Mouse (Mus musculus) stomach, embryonic 16.5 days (tissue): ENCODE data around the gene Mapkbp1. TPM values are rescaled to one million over a fixed set of nuclear protein-coding genes. Genes with fewer than 3 reads are reported as not detected.

Experiments used
- ATAC-seq: fragments of 200-750 bp; cut with Nextera tagmentation; 2 replicates; pipeline ENCODE4 v1.8.0; 2017; ENCODE audit warnings: moderate number of reproducible peaks, moderate TSS enrichment; ENCODE audit not compliant: insufficient read depth, low FRiP score
- H3K27ac ChIP-seq: fragments of 300-500 bp; sonication (generic); 2 replicates; pipeline ENCODE4 v1.5.1; 2014; ENCODE audit warnings: low read length
- H3K27me3 ChIP-seq: fragments of 300-500 bp; sonication (generic); 2 replicates; pipeline ENCODE4 v1.6.1; 2014; ENCODE audit warnings: low read length, control low read depth, mixed read lengths; ENCODE audit not compliant: control insufficient read depth, insufficient read depth
- H3K36me3 ChIP-seq: fragments of 300-500 bp; sonication (generic); 2 replicates; pipeline ENCODE4 v1.6.1; 2014; ENCODE audit warnings: low read length; ENCODE audit not compliant: control insufficient read depth, insufficient read depth
- H3K4me1 ChIP-seq: fragments of 300-500 bp; sonication (generic); 2 replicates; pipeline ENCODE4 v1.6.1; 2014; ENCODE audit warnings: low read length, control low read depth, mixed read lengths; ENCODE audit not compliant: control insufficient read depth, insufficient read depth
- H3K4me2 ChIP-seq: fragments of 300-500 bp; sonication (generic); 2 replicates; pipeline ENCODE4 v1.6.1; 2014; ENCODE audit warnings: low read depth, low read length, mixed read lengths
- H3K4me3 ChIP-seq: fragments of 300-500 bp; sonication (generic); replicated peaks from 2 replicates; pipeline ENCODE4 v1.5.1; 2014; ENCODE audit warnings: mild to moderate bottlenecking, low read length
- H3K9ac ChIP-seq: fragments of 300-500 bp; sonication (generic); 2 replicates; pipeline ENCODE4 v1.6.1; 2014; ENCODE audit warnings: low read length
- H3K9me3 ChIP-seq: fragments of 300-500 bp; sonication (generic); replicated peaks from 2 replicates; pipeline ENCODE4 v1.6.1; 2016; ENCODE audit warnings: low read length, control low read depth; ENCODE audit not compliant: control insufficient read depth
- whole genome bisulfite sequencing: fragments of 180-500 bp; shearing (Covaris S2); extraction: QIAGEN DNeasy Blood & Tissue Kit; methylation state at CpG from one replicate; pipeline ENCODE4 v1.1.7; 2014; 5-methylcytosine and 5-hydroxymethylcytosine counted together
- polyA plus RNA-seq: library from polyadenylated mRNA; unstranded; fragments of >200 nt; fragmentation: Nextera tagmentation; extraction: Ambion mirVana; gene quantifications from 2 replicates; pipeline ENCODE4 v1.2.1, GENCODE M21; 2015

Gene Mapkbp1
- polyA plus RNA-seq, 1 experiment from 2014 or later = 2.6 TPM

- no peaks in the 10 kb centered on the region for H3K9me3 ChIP-seq
- peaks cover 9% of the 10 kb centered on the region for H3K36me3 ChIP-seq
- peak; percentile 68; the same call in 1 of the 2 replicates for ATAC-seq
- H3K9ac ChIP-seq = no peak overlapping the region
- no peak overlapping the region for H3K4me3 ChIP-seq
- H3K27ac ChIP-seq = peak overlapping the region; percentile 59; the same call in 1 of the 2 replicates
- H3K4me1 ChIP-seq = no peaks in the 10 kb centered on the region
- H3K4me2 ChIP-seq = no peak overlapping the region
- H3K27me3 ChIP-seq = no peaks in the 10 kb centered on the region
- WGBS = 71% methylated on average over 12 of the region's 12 CpGs
Measured at GRCm38 (mm10) chr2:120017599-120017998, 45.1 kb downstream of the Mapkbp1 start.

- no peak overlapping the region for H3K9ac ChIP-seq
- H3K27me3 ChIP-seq = no peaks in the 10 kb centered on the region
- H3K4me2 ChIP-seq = no peak overlapping the region
- no peak for ATAC-seq
- 88% methylated on average over 5 of the region's 5 CpGs for WGBS
- H3K4me1 ChIP-seq = peaks cover 9% of the 10 kb centered on the region
- no peak overlapping the region for H3K4me3 ChIP-seq
- H3K27ac ChIP-seq = no peak overlapping the region
- H3K36me3 ChIP-seq = peaks cover 5% of the 10 kb centered on the region
- no peaks in the 10 kb centered on the region for H3K9me3 ChIP-seq
Measured at GRCm38 (mm10) chr2:120024337-120024736, 51.8 kb downstream of the Mapkbp1 start.

GRCm38 (mm10) chr2:120026984-120027949 is 54.8 kb downstream of the Mapkbp1 start, which contains the start of the genes Jmjd7 and Gm28042:
Gene Jmjd7, plus strand, starts transcription at chr2:120027483.
Gene Gm28042, plus strand, starts transcription at chr2:120027493.
- Histone ChIP-seq H3K27me3 (no peaks in the 10 kb centered on the region), H3K36me3 (peaks cover 4% of the 10 kb centered on the region; the same call in 1 of the 2 replicates), H3K4me3 (peak within 1 kb of the TSS; percentile 73), H3K4me1 (peaks cover 13% of the 10 kb centered on the region), H3K9ac (peak within 1 kb of the TSS; percentile 86), H3K4me2 (peak within 1 kb of the TSS; percentile 87), H3K27ac (peak within 1 kb of the TSS; percentile 82), H3K9me3 (no peaks in the 10 kb centered on the region)
- peak; percentile 89 for ATAC-seq
- whole genome bisulfite sequencing = 5% methylated on average over 50 of the region's 50 CpGs

GRCm38 (mm10) chr2:120027950-120028331 is 55.4 kb downstream of the Mapkbp1 start:
- H3K36me3 ChIP-seq = peaks cover 6% of the 10 kb centered on the region; the same call in 1 of the 2 replicates
- H3K9me3 ChIP-seq = no peaks in the 10 kb centered on the region
- H3K9ac ChIP-seq = peak overlapping the region; percentile 86
- H3K27me3 ChIP-seq = no peaks in the 10 kb centered on the region
- peak overlapping the region; percentile 82 for H3K27ac ChIP-seq
- ATAC-seq = no peak
- H3K4me2 ChIP-seq = peak overlapping the region; percentile 87
- peak overlapping the region; percentile 73 for H3K4me3 ChIP-seq
- H3K4me1 ChIP-seq = peaks cover 13% of the 10 kb centered on the region
- 27% methylated on average over 3 of the region's 3 CpGs for WGBS

GRCm38 (mm10) chr2:120030380-120030779 is 57.9 kb downstream of the Mapkbp1 start:
- no peak overlapping the region for H3K4me3 ChIP-seq
- H3K27ac ChIP-seq = no peak overlapping the region
- no peak; the same call in 1 of the 2 replicates for ATAC-seq
- H3K4me1 ChIP-seq = peaks cover 13% of the 10 kb centered on the region
- peaks cover 6% of the 10 kb centered on the region; the same call in 1 of the 2 replicates for H3K36me3 ChIP-seq
- no peak overlapping the region for H3K9ac ChIP-seq
- H3K4me2 ChIP-seq = no peak overlapping the region
- no peaks in the 10 kb centered on the region for H3K27me3 ChIP-seq
- 72% methylated on average over 8 of the region's 8 CpGs for WGBS
- no peaks in the 10 kb centered on the region for H3K9me3 ChIP-seq

GRCm38 (mm10) chr2:120032726-120033467 is 60.4 kb downstream of the Mapkbp1 start, which contains the start of gene Pla2g4b:
Gene Pla2g4b, plus strand, starts transcription at chr2:120033417.
- Histone ChIP-seq H3K36me3 (peaks cover 17% of the 10 kb centered on the region), H3K4me3 (no peak within 1 kb of the TSS), H3K4me2 (no peak within 1 kb of the TSS), H3K27me3 (no peaks in the 10 kb centered on the region), H3K4me1 (peaks cover 12% of the 10 kb centered on the region), H3K27ac (no peak within 1 kb of the TSS), H3K9me3 (no peaks in the 10 kb centered on the region), H3K9ac (no peak within 1 kb of the TSS)
- no peak for ATAC-seq
- WGBS = 81% methylated on average over 12 of the region's 12 CpGs

GRCm38 (mm10) chr2:120033726-120034125 is 61.2 kb downstream of the Mapkbp1 start:
- Histone ChIP-seq H3K27ac (no peak overlapping the region), H3K9me3 (no peaks in the 10 kb centered on the region), H3K4me3 (no peak overlapping the region), H3K9ac (no peak overlapping the region), H3K36me3 (peaks cover 18% of the 10 kb centered on the region), H3K4me2 (no peak overlapping the region), H3K4me1 (0 out of 2 replicates have a peak, but pooled peaks cover 4% of the 10 kb centered on the region), H3K27me3 (no peaks in the 10 kb centered on the region)
- WGBS = 70% methylated on average over 5 of the region's 5 CpGs
- no peak for ATAC-seq

- no peak overlapping the region for H3K4me3 ChIP-seq
- peaks cover 21% of the 10 kb centered on the region for H3K36me3 ChIP-seq
- no peaks in the 10 kb centered on the region for H3K9me3 ChIP-seq
- no peaks in the 10 kb centered on the region for H3K4me1 ChIP-seq
- no peak overlapping the region for H3K4me2 ChIP-seq
- H3K27me3 ChIP-seq = no peaks in the 10 kb centered on the region
- 91% methylated on average over 9 of the region's 9 CpGs for WGBS
- no peak overlapping the region for H3K9ac ChIP-seq
- ATAC-seq = no peak
- no peak overlapping the region for H3K27ac ChIP-seq
Measured at GRCm38 (mm10) chr2:120037744-120038143, 65.2 kb downstream of the Mapkbp1 start.
